Mouse (Mus musculus) limb, embryonic 14.5 days (tissue): Measurements from ENCODE around the gene Olfr1364. TPM values are rescaled to one million over a fixed set of nuclear protein-coding genes. Genes with fewer than 3 reads are reported as not detected.

Experiments
- ATAC-seq: fragments of 200-750 bp; cut with Nextera tagmentation; 2 replicates; pipeline ENCODE4 v1.8.0; 2017; ENCODE audit warnings: low read depth, moderate number of reproducible peaks, moderate TSS enrichment; ENCODE audit not compliant: low FRiP score
- DNase-seq: peaks from one replicate; pipeline ENCODE4 v3.0.0-alpha.2; 2015; ENCODE audit warnings: low spot score
- H3K27ac ChIP-seq: fragments of 300-500 bp; sonication (generic); replicated peaks from 2 replicates; pipeline ENCODE4 v1.5.1; 2014; ENCODE audit warnings: low read depth, mild to moderate bottlenecking, low read length, moderate library complexity, mixed read lengths
- H3K27me3 ChIP-seq: fragments of 300-500 bp; sonication (generic); 2 replicates; pipeline ENCODE4 v1.6.1; 2014; ENCODE audit warnings: low read length, mixed read lengths; ENCODE audit not compliant: control insufficient read depth, insufficient read depth
- H3K36me3 ChIP-seq: fragments of 300-500 bp; sonication (generic); 2 replicates; pipeline ENCODE4 v1.6.1; 2014; ENCODE audit warnings: mild to moderate bottlenecking, low read length, moderate library complexity, mixed read lengths; ENCODE audit not compliant: control insufficient read depth, insufficient read depth
- H3K4me1 ChIP-seq: fragments of 300-500 bp; sonication (generic); 2 replicates; pipeline ENCODE4 v1.6.1; 2014; ENCODE audit warnings: antibody characterized with exemption, low read length, mixed read lengths; ENCODE audit not compliant: control insufficient read depth, insufficient read depth
- H3K4me2 ChIP-seq: fragments of 300-500 bp; sonication (generic); replicated peaks from 2 replicates; pipeline ENCODE4 v1.6.1; 2014; ENCODE audit warnings: low read depth, mild to moderate bottlenecking, low read length, moderate library complexity; ENCODE audit not compliant: severe bottlenecking
- H3K4me3 ChIP-seq: fragments of 300-500 bp; sonication (generic); replicated peaks from 2 replicates; pipeline ENCODE4 v1.5.1; 2014; ENCODE audit warnings: low read length
- H3K9ac ChIP-seq: fragments of 300-500 bp; sonication (generic); 2 replicates; pipeline ENCODE4 v1.6.1; 2014; ENCODE audit warnings: mild to moderate bottlenecking, low read depth, low read length, moderate library complexity; ENCODE audit not compliant: severe bottlenecking
- H3K9me3 ChIP-seq: fragments of 300-500 bp; sonication (generic); 2 replicates; pipeline ENCODE4 v1.6.1; 2016; ENCODE audit warnings: low read length; ENCODE audit not compliant: control insufficient read depth
- POLR2A ChIP-seq: fragments of 200-500 bp; IDR thresholded peaks from 2 replicates; pipeline ENCODE4 v1.8.0; 2012; ENCODE audit warnings: inconsistent platforms, mild to moderate bottlenecking, moderate library complexity, borderline replicate concordance; ENCODE audit not compliant: insufficient read depth, insufficient read length; ENCODE audit errors: extremely low read depth
- WGBS: fragments of 180-500 bp; shearing (Covaris S2); extraction: QIAGEN DNeasy Blood & Tissue Kit; methylation state at CpG from one replicate; pipeline ENCODE4 v1.1.7; 2014; 5-methylcytosine and 5-hydroxymethylcytosine counted together
- polyA plus RNA-seq, 2 experiments: library from polyadenylated mRNA; depleted of rRNA in 1 of 2; stranded (reverse) in 1 of 2; unstranded in 1 of 2; fragments of >200 nt; fragmentation: Nextera tagmentation in 1 of 2; extraction: Ambion mirVana in 1 of 2; gene quantifications; 2 replicates each; pipeline versions ENCODE4 v1.2.1 to v1.2.3; 2012 to 2014

Olfr1364 gene
- polyA plus RNA-seq, 2 experiments = not detected

DNA sequence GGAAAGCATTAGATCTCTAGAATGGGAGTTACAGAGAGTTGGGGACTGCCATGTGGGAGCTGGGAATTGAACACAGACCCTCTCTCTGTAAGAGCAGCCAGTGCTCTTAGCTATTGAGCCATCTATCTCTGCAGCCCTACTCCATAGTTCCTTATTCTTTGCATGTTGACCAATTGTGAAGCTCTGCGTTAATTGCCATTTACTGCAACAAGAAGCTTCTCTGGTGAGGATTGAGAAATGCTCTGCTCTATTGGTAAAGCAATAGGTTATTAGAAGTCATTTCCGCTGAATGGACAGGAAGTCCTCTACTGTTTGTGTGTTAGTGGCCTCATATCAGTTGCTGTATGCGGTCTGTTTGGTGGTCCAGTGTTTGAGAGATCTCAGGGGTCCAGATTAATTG, 32.1 kb downstream of the Olfr1364 start:
- Histone ChIP-seq H3K27me3 (no peaks in the 10 kb centered on the region), H3K9ac (no peak overlapping the region), H3K4me1 (no peaks in the 10 kb centered on the region), H3K36me3 (no peaks in the 10 kb centered on the region), H3K4me3 (no peak overlapping the region), H3K27ac (no peak overlapping the region), H3K4me2 (no peak overlapping the region), H3K9me3 (no peaks in the 10 kb centered on the region)
- no peak for DNase-seq
- no peak for ATAC-seq
- 96% methylated on average over 3 of the region's 3 CpGs for WGBS
- no peak for TF ChIP-seq POLR2A

- no peak for TF ChIP-seq POLR2A
- Histone ChIP-seq H3K4me1 (no peaks in the 10 kb centered on the region), H3K36me3 (no peaks in the 10 kb centered on the region), H3K9me3 (no peaks in the 10 kb centered on the region), H3K4me2 (no peak within 1 kb of the TSS), H3K4me3 (no peak within 1 kb of the TSS), H3K9ac (no peak within 1 kb of the TSS), H3K27me3 (no peaks in the 10 kb centered on the region), H3K27ac (no peak within 1 kb of the TSS)
- ATAC-seq (no peak), DNase-seq (no peak)
- WGBS = 71% methylated on average over 1 of the region's 1 CpGs
Observed at GRCm38 (mm10) chr13:21542708-21543107, 38.9 kb downstream of the Olfr1364 start, which contains the start of gene Olfr1366. TSS of gene Olfr1366 (minus strand) at chr13:21542808.

- peak within 1 kb of the TSS; percentile 99 for H3K9ac ChIP-seq
- peaks cover 8% of the 10 kb centered on the region; the same call in 1 of the 2 replicates for H3K36me3 ChIP-seq
- no peaks in the 10 kb centered on the region for H3K27me3 ChIP-seq
- ATAC-seq = peak; percentile 98
- H3K9me3 ChIP-seq = no peaks in the 10 kb centered on the region
- peak within 1 kb of the TSS; percentile 54 for H3K4me2 ChIP-seq
- peak; percentile 82 for DNase-seq
- TF ChIP-seq POLR2A = 0 out of 2 replicates have a peak, but pooled peaks have one; percentile 63
- peak within 1 kb of the TSS; percentile 97 for H3K27ac ChIP-seq
- under 1% methylated on average over 38 of the region's 39 CpGs for WGBS
- peak within 1 kb of the TSS; percentile 88 for H3K4me3 ChIP-seq
- 0 out of 2 replicates have a peak, but pooled peaks cover 6% of the 10 kb centered on the region for H3K4me1 ChIP-seq
Observed at GRCm38 (mm10) chr13:21530781-21531201, 50.8 kb downstream of the Olfr1364 start, which contains the start of gene Zkscan8. TSS of gene Zkscan8 (minus strand) at chr13:21531120.

DNA sequence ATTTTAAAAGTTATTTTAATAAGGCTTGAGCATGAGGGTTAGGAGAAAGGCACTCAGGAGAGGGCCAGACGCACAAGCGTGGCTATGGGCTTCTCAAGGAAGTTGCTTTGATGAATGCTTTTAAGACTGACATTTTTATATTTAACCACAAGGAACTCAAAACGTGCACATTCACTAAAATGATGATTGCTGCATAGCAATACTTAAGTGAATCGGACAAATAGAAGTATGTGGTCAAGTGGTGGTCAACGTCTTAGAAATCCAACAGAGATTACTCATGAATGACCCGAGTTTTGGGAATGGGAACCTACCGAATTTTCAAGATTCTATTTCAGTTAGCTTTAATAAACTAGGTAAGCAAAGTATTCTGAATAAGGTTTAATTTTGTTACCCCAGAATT, 51.4 kb downstream of the Olfr1364 start:
- Histone ChIP-seq H3K4me3 (peak overlapping the region; percentile 88), H3K27me3 (no peaks in the 10 kb centered on the region), H3K4me1 (0 out of 2 replicates have a peak, but pooled peaks cover 6% of the 10 kb centered on the region), H3K4me2 (peak overlapping the region; percentile 54), H3K36me3 (peaks cover 13% of the 10 kb centered on the region), H3K9ac (peak overlapping the region; percentile 26), H3K9me3 (no peaks in the 10 kb centered on the region), H3K27ac (no peak overlapping the region)
- ATAC-seq = no peak
- TF ChIP-seq POLR2A = no peak
- WGBS = 52% methylated on average over 7 of the region's 7 CpGs
- no peak for DNase-seq

Other genes starting within 250 kb of the Olfr1364 start
Only the 30 nearest of the 33 such genes appear.
- 7.0 and 9.7 TPM in 2 replicates for gene Zscan12, start 218.9 kb downstream of the Olfr1364 start, polyA plus RNA-seq (2012; rRNA removed)
- 11.2 and 11.4 TPM in 2 replicates for gene Zscan12, start 218.9 kb downstream of the Olfr1364 start, polyA plus RNA-seq (2014; fragmentation: Nextera tagmentation; extraction: Ambion mirVana)
- gene Zkscan3, start 179.0 kb downstream of the Olfr1364 start, polyA plus RNA-seq (2012; rRNA removed) = 71.0 and 81.2 TPM in 2 replicates
- 74.6 and 82.0 TPM in 2 replicates for gene Zkscan3, start 179.0 kb downstream of the Olfr1364 start, polyA plus RNA-seq (2014; fragmentation: Nextera tagmentation; extraction: Ambion mirVana)
- gene Pgbd1, start 140.7 kb downstream of the Olfr1364 start, polyA plus RNA-seq (2012; rRNA removed) = 2.1 and 3.1 TPM in 2 replicates
- 2.4 and 3.1 TPM in 2 replicates for gene Pgbd1, start 140.7 kb downstream of the Olfr1364 start, polyA plus RNA-seq (2014; fragmentation: Nextera tagmentation; extraction: Ambion mirVana)
- 44.6 and 52.4 TPM in 2 replicates for gene Zscan26, start 128.0 kb downstream of the Olfr1364 start, polyA plus RNA-seq (2012; rRNA removed)
- gene Zscan26, start 128.0 kb downstream of the Olfr1364 start, polyA plus RNA-seq (2014; fragmentation: Nextera tagmentation; extraction: Ambion mirVana) = 17.7 and 20.5 TPM in 2 replicates
- 0.55 and 0.69 TPM in 2 replicates for gene Nkapl, start 113.2 kb downstream of the Olfr1364 start, polyA plus RNA-seq (2012; rRNA removed)
- 2.4 and 2.6 TPM in 2 replicates for gene Nkapl, start 113.2 kb downstream of the Olfr1364 start, polyA plus RNA-seq (2014; fragmentation: Nextera tagmentation; extraction: Ambion mirVana)
- gene Zkscan4, start 102.9 kb downstream of the Olfr1364 start, polyA plus RNA-seq (2012; rRNA removed) = 1.8 and 2.2 TPM in 2 replicates
- gene Zkscan4, start 102.9 kb downstream of the Olfr1364 start, polyA plus RNA-seq (2014; fragmentation: Nextera tagmentation; extraction: Ambion mirVana) = 2.9 and 3.8 TPM in 2 replicates
- not detected in 2 replicates for gene Gm10065, start 102.3 kb downstream of the Olfr1364 start, polyA plus RNA-seq (2012; rRNA removed)
- gene Gm10065, start 102.3 kb downstream of the Olfr1364 start, polyA plus RNA-seq (2014; fragmentation: Nextera tagmentation; extraction: Ambion mirVana) = not detected in 2 replicates
- gene AK157302, start 86.5 kb downstream of the Olfr1364 start, polyA plus RNA-seq (2012; rRNA removed) = 0.17 and 0.30 TPM in 2 replicates
- gene AK157302, start 86.5 kb downstream of the Olfr1364 start, polyA plus RNA-seq (2014; fragmentation: Nextera tagmentation; extraction: Ambion mirVana) = 0.28 and 0.29 TPM in 2 replicates
- gene Gm11273, start 80.3 kb downstream of the Olfr1364 start, polyA plus RNA-seq (2012; rRNA removed) = 5.1 and 5.9 TPM in 2 replicates
- gene Gm11273, start 80.3 kb downstream of the Olfr1364 start, polyA plus RNA-seq (2014; fragmentation: Nextera tagmentation; extraction: Ambion mirVana) = 6.1 and 6.8 TPM in 2 replicates
- 12.9 and 16.2 TPM in 2 replicates for gene Zkscan8, start 50.6 kb downstream of the Olfr1364 start, polyA plus RNA-seq (2012; rRNA removed)
- 8.8 and 10.0 TPM in 2 replicates for gene Zkscan8, start 50.6 kb downstream of the Olfr1364 start, polyA plus RNA-seq (2014; fragmentation: Nextera tagmentation; extraction: Ambion mirVana)
- gene Olfr1366, start 39.0 kb downstream of the Olfr1364 start, polyA plus RNA-seq (2012; rRNA removed) = not detected in 2 replicates
- 0.15 and 0.30 TPM in 2 replicates for gene Olfr1366, start 39.0 kb downstream of the Olfr1364 start, polyA plus RNA-seq (2014; fragmentation: Nextera tagmentation; extraction: Ambion mirVana)
- gene Olfr1535, start 21.9 kb downstream of the Olfr1364 start, polyA plus RNA-seq (2012; rRNA removed) = not detected in 2 replicates
- not detected in 2 replicates for gene Olfr1535, start 21.9 kb downstream of the Olfr1364 start, polyA plus RNA-seq (2014; fragmentation: Nextera tagmentation; extraction: Ambion mirVana)
- not detected in 2 replicates for gene Olfr1362, start 32.3 kb upstream of the Olfr1364 start, polyA plus RNA-seq (2012; rRNA removed)
- not detected in 2 replicates for gene Olfr1362, start 32.3 kb upstream of the Olfr1364 start, polyA plus RNA-seq (2014; fragmentation: Nextera tagmentation; extraction: Ambion mirVana)
- not detected in 2 replicates for gene Olfr11, start 60.8 kb upstream of the Olfr1364 start, polyA plus RNA-seq (2012; rRNA removed)
- not detected in 2 replicates for gene Olfr11, start 60.8 kb upstream of the Olfr1364 start, polyA plus RNA-seq (2014; fragmentation: Nextera tagmentation; extraction: Ambion mirVana)
- not detected in 2 replicates for gene Olfr1361, start 81.6 kb upstream of the Olfr1364 start, polyA plus RNA-seq (2012; rRNA removed)
- gene Olfr1361, start 81.6 kb upstream of the Olfr1364 start, polyA plus RNA-seq (2014; fragmentation: Nextera tagmentation; extraction: Ambion mirVana) = not detected in 2 replicates
- not detected in 2 replicates for gene Olfr1360, start 95.6 kb upstream of the Olfr1364 start, polyA plus RNA-seq (2012; rRNA removed)
- not detected in 2 replicates for gene Olfr1360, start 95.6 kb upstream of the Olfr1364 start, polyA plus RNA-seq (2014; fragmentation: Nextera tagmentation; extraction: Ambion mirVana)
- gene Olfr1359, start 116.4 kb upstream of the Olfr1364 start, polyA plus RNA-seq (2012; rRNA removed) = not detected in 2 replicates
- gene Olfr1359, start 116.4 kb upstream of the Olfr1364 start, polyA plus RNA-seq (2014; fragmentation: Nextera tagmentation; extraction: Ambion mirVana) = not detected in 2 replicates
- 15.9 and 20.8 TPM in 2 replicates for gene Hist1h2bl, start 134.4 kb upstream of the Olfr1364 start, polyA plus RNA-seq (2012; rRNA removed)
- gene Hist1h2bl, start 134.4 kb upstream of the Olfr1364 start, polyA plus RNA-seq (2014; fragmentation: Nextera tagmentation; extraction: Ambion mirVana) = 2.4 and 4.4 TPM in 2 replicates
- 17.5 and 34.8 TPM in 2 replicates for gene Hist1h2ai, start 134.7 kb upstream of the Olfr1364 start, polyA plus RNA-seq (2012; rRNA removed)
- 30.7 and 38.1 TPM in 2 replicates for gene Hist1h2ai, start 134.7 kb upstream of the Olfr1364 start, polyA plus RNA-seq (2014; fragmentation: Nextera tagmentation; extraction: Ambion mirVana)
- gene Hist1h3h, start 135.9 kb upstream of the Olfr1364 start, polyA plus RNA-seq (2012; rRNA removed) = 34.5 and 61.8 TPM in 2 replicates
- gene Hist1h3h, start 135.9 kb upstream of the Olfr1364 start, polyA plus RNA-seq (2014; fragmentation: Nextera tagmentation; extraction: Ambion mirVana) = 18.4 and 18.6 TPM in 2 replicates
- 15.1 and 19.3 TPM in 2 replicates for gene Hist1h2bm, start 140.3 kb upstream of the Olfr1364 start, polyA plus RNA-seq (2012; rRNA removed)
- 4.8 and 6.3 TPM in 2 replicates for gene Hist1h2bm, start 140.3 kb upstream of the Olfr1364 start, polyA plus RNA-seq (2014; fragmentation: Nextera tagmentation; extraction: Ambion mirVana)
- gene Hist1h4j, start 153.3 kb upstream of the Olfr1364 start, polyA plus RNA-seq (2012; rRNA removed) = 13.7 and 13.8 TPM in 2 replicates
- 1.00 and 1.3 TPM in 2 replicates for gene Hist1h4j, start 153.3 kb upstream of the Olfr1364 start, polyA plus RNA-seq (2014; fragmentation: Nextera tagmentation; extraction: Ambion mirVana)
- 22.1 and 22.3 TPM in 2 replicates for gene Hist1h4k, start 168.7 kb upstream of the Olfr1364 start, polyA plus RNA-seq (2012; rRNA removed)
- gene Hist1h4k, start 168.7 kb upstream of the Olfr1364 start, polyA plus RNA-seq (2014; fragmentation: Nextera tagmentation; extraction: Ambion mirVana) = 1.4 and 4.0 TPM in 2 replicates
- gene Hist1h2ak, start 172.1 kb upstream of the Olfr1364 start, polyA plus RNA-seq (2012; rRNA removed) = 26.8 and 28.1 TPM in 2 replicates
- 11.0 and 17.9 TPM in 2 replicates for gene Hist1h2ak, start 172.1 kb upstream of the Olfr1364 start, polyA plus RNA-seq (2014; fragmentation: Nextera tagmentation; extraction: Ambion mirVana)
- 15.3 and 18.4 TPM in 2 replicates for gene Hist1h2bn, start 172.4 kb upstream of the Olfr1364 start, polyA plus RNA-seq (2012; rRNA removed)
- 3.2 and 3.4 TPM in 2 replicates for gene Hist1h2bn, start 172.4 kb upstream of the Olfr1364 start, polyA plus RNA-seq (2014; fragmentation: Nextera tagmentation; extraction: Ambion mirVana)
- gene Hist1h1b, start 198.9 kb upstream of the Olfr1364 start, polyA plus RNA-seq (2012; rRNA removed) = 5.9 and 6.7 TPM in 2 replicates
- gene Hist1h1b, start 198.9 kb upstream of the Olfr1364 start, polyA plus RNA-seq (2014; fragmentation: Nextera tagmentation; extraction: Ambion mirVana) = 8.9 and 13.0 TPM in 2 replicates
- gene Hist1h3i, start 201.6 kb upstream of the Olfr1364 start, polyA plus RNA-seq (2012; rRNA removed) = 39.9 and 59.2 TPM in 2 replicates
- 142 and 166 TPM in 2 replicates for gene Hist1h3i, start 201.6 kb upstream of the Olfr1364 start, polyA plus RNA-seq (2014; fragmentation: Nextera tagmentation; extraction: Ambion mirVana)
- 9.3 and 19.2 TPM in 2 replicates for gene Hist1h2an, start 205.5 kb upstream of the Olfr1364 start, polyA plus RNA-seq (2012; rRNA removed)
- gene Hist1h2an, start 205.5 kb upstream of the Olfr1364 start, polyA plus RNA-seq (2014; fragmentation: Nextera tagmentation; extraction: Ambion mirVana) = 6.1 and 8.1 TPM in 2 replicates
- 1.8 and 2.2 TPM in 2 replicates for gene Hist1h2bp, start 205.7 kb upstream of the Olfr1364 start, polyA plus RNA-seq (2012; rRNA removed)
- gene Hist1h2bp, start 205.7 kb upstream of the Olfr1364 start, polyA plus RNA-seq (2014; fragmentation: Nextera tagmentation; extraction: Ambion mirVana) = 1.9 and 2.1 TPM in 2 replicates
- 18.4 and 18.7 TPM in 2 replicates for gene Hist1h2bq, start 228.4 kb upstream of the Olfr1364 start, polyA plus RNA-seq (2012; rRNA removed)
- 20.2 and 24.7 TPM in 2 replicates for gene Hist1h2bq, start 228.4 kb upstream of the Olfr1364 start, polyA plus RNA-seq (2014; fragmentation: Nextera tagmentation; extraction: Ambion mirVana)